Mouse (Mus musculus): ENCODE measurements around the gene Slc17a8. TPM values are rescaled to one million over a fixed set of nuclear protein-coding genes. Genes with fewer than 3 reads are reported as not detected.

Slc17a8 gene
- polyA plus RNA-seq, 1 experiment = not detected

- Histone ChIP-seq H3K27ac (ENCODE audit: insufficient read depth, low read length) (no peak overlapping the region), H3K4me3 (ENCODE audit: low read depth, low read length) (no peak overlapping the region), H3K36me3 (ENCODE audit: control insufficient read depth, insufficient read depth, low read length, poor library complexity, severe bottlenecking) (no peaks in the 10 kb centered on the region), H3K4me1 (ENCODE audit: control insufficient read depth, insufficient read depth, low read length) (no peaks in the 10 kb centered on the region), H3K9ac (ENCODE audit: low read depth, poor library complexity, severe bottlenecking) (no peak overlapping the region), H3K9me3 (replicated peaks; ENCODE audit: control insufficient read depth, insufficient read depth, low read length, poor library complexity, severe bottlenecking) (no peaks in the 10 kb centered on the region), H3K27me3 (ENCODE audit: control insufficient read depth, insufficient read depth, low read length, poor library complexity, severe bottlenecking) (no peaks in the 10 kb centered on the region)
- no peak for TF ChIP-seq POLR2A (IDR thresholded peaks at IDR 0.05; ENCODE audit: insufficient read depth, low read length)
- no peak for TF ChIP-seq EP300 (IDR thresholded peaks at IDR 0.05; ENCODE audit: insufficient read depth, low read depth, low read length)
- no peak for TF ChIP-seq CTCF (IDR thresholded peaks at IDR 0.05; ENCODE audit: low read depth, low read length)
These were observed 68.0 kb downstream of the Slc17a8 start for GRCm38 (mm10) chr10:89553015-89553414.

GRCm38 (mm10) chr10:89551657-89552056, 69.4 kb downstream of the Slc17a8 start:
- no peaks in the 10 kb centered on the region for H3K27me3 ChIP-seq (ENCODE audit: control insufficient read depth, insufficient read depth, low read length, poor library complexity, severe bottlenecking)
- no peak overlapping the region for H3K9ac ChIP-seq (ENCODE audit: low read depth, poor library complexity, severe bottlenecking)
- no peaks in the 10 kb centered on the region for H3K4me1 ChIP-seq (ENCODE audit: control insufficient read depth, insufficient read depth, low read length)
- TF ChIP-seq EP300 (IDR thresholded peaks at IDR 0.05; ENCODE audit: insufficient read depth, low read depth, low read length) (no peak), CTCF (IDR thresholded peaks at IDR 0.05; ENCODE audit: low read depth, low read length) (no peak), POLR2A (IDR thresholded peaks at IDR 0.05; ENCODE audit: insufficient read depth, low read length) (no peak)
- no peaks in the 10 kb centered on the region for H3K9me3 ChIP-seq (replicated peaks; ENCODE audit: control insufficient read depth, insufficient read depth, low read length, poor library complexity, severe bottlenecking)
- no peak overlapping the region for H3K4me3 ChIP-seq (ENCODE audit: low read depth, low read length)
- no peak overlapping the region for H3K27ac ChIP-seq (ENCODE audit: insufficient read depth, low read length)
- H3K36me3 ChIP-seq (ENCODE audit: control insufficient read depth, insufficient read depth, low read length, poor library complexity, severe bottlenecking) = no peaks in the 10 kb centered on the region

GRCm38 (mm10) chr10:89548028-89548427, 73.0 kb downstream of the Slc17a8 start:
- TF ChIP-seq EP300 (IDR thresholded peaks at IDR 0.05; ENCODE audit: insufficient read depth, low read depth, low read length) = no peak
- no peak for TF ChIP-seq POLR2A (IDR thresholded peaks at IDR 0.05; ENCODE audit: insufficient read depth, low read length)
- no peak for TF ChIP-seq CTCF (IDR thresholded peaks at IDR 0.05; ENCODE audit: low read depth, low read length)

GRCm38 (mm10) chr10:89546989-89547388, 74.1 kb downstream of the Slc17a8 start:
- Histone ChIP-seq H3K4me3 (ENCODE audit: low read depth, low read length) (no peak overlapping the region), H3K4me1 (ENCODE audit: control insufficient read depth, insufficient read depth, low read length) (no peaks in the 10 kb centered on the region), H3K27ac (ENCODE audit: insufficient read depth, low read length) (no peak overlapping the region), H3K27me3 (ENCODE audit: control insufficient read depth, insufficient read depth, low read length, poor library complexity, severe bottlenecking) (no peaks in the 10 kb centered on the region), H3K9me3 (replicated peaks; ENCODE audit: control insufficient read depth, insufficient read depth, low read length, poor library complexity, severe bottlenecking) (no peaks in the 10 kb centered on the region), H3K9ac (ENCODE audit: low read depth, poor library complexity, severe bottlenecking) (no peak overlapping the region), H3K36me3 (ENCODE audit: control insufficient read depth, insufficient read depth, low read length, poor library complexity, severe bottlenecking) (no peaks in the 10 kb centered on the region)
- TF ChIP-seq POLR2A (IDR thresholded peaks at IDR 0.05; ENCODE audit: insufficient read depth, low read length) = no peak

More at GRCm38 (mm10) chr10:89548028-89548427, 73.0 kb downstream of the Slc17a8 start:
- no peak overlapping the region for H3K9ac ChIP-seq (ENCODE audit: low read depth, poor library complexity, severe bottlenecking)
- H3K4me3 ChIP-seq (ENCODE audit: low read depth, low read length) = no peak overlapping the region
- no peaks in the 10 kb centered on the region for H3K27me3 ChIP-seq (ENCODE audit: control insufficient read depth, insufficient read depth, low read length, poor library complexity, severe bottlenecking)
- no peak overlapping the region for H3K27ac ChIP-seq (ENCODE audit: insufficient read depth, low read length)
- no peaks in the 10 kb centered on the region for H3K36me3 ChIP-seq (ENCODE audit: control insufficient read depth, insufficient read depth, low read length, poor library complexity, severe bottlenecking)
- no peaks in the 10 kb centered on the region for H3K9me3 ChIP-seq (replicated peaks; ENCODE audit: control insufficient read depth, insufficient read depth, low read length, poor library complexity, severe bottlenecking)
- H3K4me1 ChIP-seq (ENCODE audit: control insufficient read depth, insufficient read depth, low read length) = no peaks in the 10 kb centered on the region

GRCm38 (mm10) chr10:89543867-89544266, 77.2 kb downstream of the Slc17a8 start:
- Histone ChIP-seq H3K36me3 (ENCODE audit: control insufficient read depth, insufficient read depth, low read length, poor library complexity, severe bottlenecking) (no peaks in the 10 kb centered on the region), H3K9ac (ENCODE audit: low read depth, poor library complexity, severe bottlenecking) (no peak overlapping the region), H3K27ac (ENCODE audit: insufficient read depth, low read length) (no peak overlapping the region), H3K27me3 (ENCODE audit: control insufficient read depth, insufficient read depth, low read length, poor library complexity, severe bottlenecking) (no peaks in the 10 kb centered on the region), H3K4me3 (ENCODE audit: low read depth, low read length) (no peak overlapping the region), H3K9me3 (replicated peaks; ENCODE audit: control insufficient read depth, insufficient read depth, low read length, poor library complexity, severe bottlenecking) (no peaks in the 10 kb centered on the region), H3K4me1 (ENCODE audit: control insufficient read depth, insufficient read depth, low read length) (no peaks in the 10 kb centered on the region)
- TF ChIP-seq CTCF (IDR thresholded peaks at IDR 0.05; ENCODE audit: low read depth, low read length) = no peak
- no peak for TF ChIP-seq POLR2A (IDR thresholded peaks at IDR 0.05; ENCODE audit: insufficient read depth, low read length)
- no peak for TF ChIP-seq EP300 (IDR thresholded peaks at IDR 0.05; ENCODE audit: insufficient read depth, low read depth, low read length)

GRCm38 (mm10) chr10:89542321-89542720, 78.7 kb downstream of the Slc17a8 start:
- Histone ChIP-seq H3K27ac (ENCODE audit: insufficient read depth, low read length) (no peak overlapping the region), H3K9me3 (replicated peaks; ENCODE audit: control insufficient read depth, insufficient read depth, low read length, poor library complexity, severe bottlenecking) (no peaks in the 10 kb centered on the region), H3K4me1 (ENCODE audit: control insufficient read depth, insufficient read depth, low read length) (no peaks in the 10 kb centered on the region), H3K9ac (ENCODE audit: low read depth, poor library complexity, severe bottlenecking) (no peak overlapping the region), H3K4me3 (ENCODE audit: low read depth, low read length) (no peak overlapping the region), H3K36me3 (ENCODE audit: control insufficient read depth, insufficient read depth, low read length, poor library complexity, severe bottlenecking) (no peaks in the 10 kb centered on the region), H3K27me3 (ENCODE audit: control insufficient read depth, insufficient read depth, low read length, poor library complexity, severe bottlenecking) (no peaks in the 10 kb centered on the region)
- TF ChIP-seq EP300 (IDR thresholded peaks at IDR 0.05; ENCODE audit: insufficient read depth, low read depth, low read length) (no peak), CTCF (IDR thresholded peaks at IDR 0.05; ENCODE audit: low read depth, low read length) (no peak), POLR2A (IDR thresholded peaks at IDR 0.05; ENCODE audit: insufficient read depth, low read length) (no peak)
